Mouse (Mus musculus): ENCODE measurements around the gene Pla2g2f. TPM values are rescaled to one million over a fixed set of nuclear protein-coding genes. Genes with fewer than 3 reads are reported as not detected.

Gene Pla2g2f
- polyA plus RNA-seq, 1 experiment from 2014 or later: 0.06 TPM

DNA sequence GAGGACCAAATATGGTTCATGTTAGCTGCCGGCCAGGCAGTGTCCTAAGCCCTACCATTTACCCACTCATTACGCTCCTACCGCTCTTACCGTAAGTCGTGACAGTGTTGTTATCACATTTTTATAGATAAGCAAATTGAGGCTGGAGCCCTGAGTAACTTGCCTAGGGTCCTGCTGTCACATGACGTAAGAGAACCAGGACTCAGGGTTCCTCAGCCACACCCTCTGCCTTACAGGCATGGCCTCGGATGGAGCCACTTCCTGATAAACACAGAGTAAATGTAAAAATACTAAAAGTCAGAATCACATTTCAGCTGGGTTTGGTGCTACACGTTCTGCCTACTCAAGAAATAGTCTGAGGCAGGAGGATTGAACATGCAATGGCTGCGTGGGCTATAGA, 3.0 kb downstream of the Pla2g2f start:
- Histone ChIP-seq H3K27me3 (replicated peaks) (no peaks in the 10 kb centered on the region), H3K4me2 (no peak overlapping the region), H3K4me3 (no peak overlapping the region), H3K9me3 (no peaks in the 10 kb centered on the region), H3K27ac (no peak overlapping the region), H3K36me3 (replicated peaks) (no peaks in the 10 kb centered on the region), H3K9ac (no peak overlapping the region), H3K4me1 (no peaks in the 10 kb centered on the region; the same call in 1 of the 2 replicates)
- 84% methylated on average over 9 of the region's 9 CpGs for WGBS
- ATAC-seq (replicated peaks): no peak

DNA sequence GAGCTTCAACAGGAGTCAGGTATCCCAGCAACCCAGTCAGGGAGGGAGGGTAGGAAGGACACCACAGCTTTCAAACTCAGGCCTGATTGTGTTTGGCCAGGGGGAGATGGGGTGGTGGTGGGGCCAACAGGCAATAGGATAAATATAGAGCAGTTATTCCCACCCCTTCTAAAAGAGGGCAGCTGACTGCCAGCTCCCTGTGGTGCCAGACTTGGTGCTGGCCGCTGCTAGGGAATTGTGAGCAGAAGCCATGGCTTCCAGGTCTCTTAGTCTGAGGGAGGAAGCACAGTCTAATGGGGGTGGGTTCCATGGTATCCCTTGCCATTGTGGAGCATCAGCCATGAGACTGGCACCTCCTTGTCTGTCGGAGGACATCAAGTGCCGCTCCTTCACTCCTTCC, 3.8 kb downstream of the Pla2g2f start:
- Histone ChIP-seq H3K27ac (no peak overlapping the region), H3K27me3 (replicated peaks) (no peaks in the 10 kb centered on the region), H3K4me2 (no peak overlapping the region), H3K9me3 (no peaks in the 10 kb centered on the region), H3K9ac (no peak overlapping the region), H3K36me3 (replicated peaks) (no peaks in the 10 kb centered on the region), H3K4me3 (no peak overlapping the region), H3K4me1 (no peaks in the 10 kb centered on the region; the same call in 1 of the 2 replicates)
- no peak for ATAC-seq (replicated peaks)
- WGBS: 90% methylated on average over 3 of the region's 3 CpGs

DNA sequence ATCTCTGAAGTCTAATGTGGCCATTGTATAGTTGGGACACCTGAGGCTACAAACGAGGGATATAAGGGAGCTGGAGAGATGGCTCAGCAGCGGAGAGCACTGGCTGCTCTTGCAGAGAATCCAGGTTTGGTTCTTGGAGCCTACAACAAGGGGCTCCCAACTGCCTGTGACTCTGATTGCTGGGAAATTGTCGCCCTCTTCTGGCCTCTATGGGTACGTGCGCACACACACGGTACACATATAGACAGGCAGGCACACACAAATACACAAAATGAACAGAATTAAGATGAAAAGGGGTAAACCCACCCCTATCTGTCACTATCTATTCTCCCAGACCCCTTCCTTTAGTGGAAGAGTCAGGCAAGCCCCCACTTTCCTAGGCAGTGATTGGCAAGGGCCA, 4.8 kb downstream of the Pla2g2f start:
- Histone ChIP-seq H3K9ac (no peak overlapping the region), H3K4me2 (no peak overlapping the region), H3K27ac (no peak overlapping the region), H3K9me3 (no peaks in the 10 kb centered on the region), H3K36me3 (replicated peaks) (no peaks in the 10 kb centered on the region), H3K4me3 (no peak overlapping the region), H3K27me3 (replicated peaks) (no peaks in the 10 kb centered on the region), H3K4me1 (peaks cover 6% of the 10 kb centered on the region; the same call in 1 of the 2 replicates)
- no peak for ATAC-seq (replicated peaks)
- 96% methylated on average over 6 of the region's 6 CpGs for WGBS

DNA sequence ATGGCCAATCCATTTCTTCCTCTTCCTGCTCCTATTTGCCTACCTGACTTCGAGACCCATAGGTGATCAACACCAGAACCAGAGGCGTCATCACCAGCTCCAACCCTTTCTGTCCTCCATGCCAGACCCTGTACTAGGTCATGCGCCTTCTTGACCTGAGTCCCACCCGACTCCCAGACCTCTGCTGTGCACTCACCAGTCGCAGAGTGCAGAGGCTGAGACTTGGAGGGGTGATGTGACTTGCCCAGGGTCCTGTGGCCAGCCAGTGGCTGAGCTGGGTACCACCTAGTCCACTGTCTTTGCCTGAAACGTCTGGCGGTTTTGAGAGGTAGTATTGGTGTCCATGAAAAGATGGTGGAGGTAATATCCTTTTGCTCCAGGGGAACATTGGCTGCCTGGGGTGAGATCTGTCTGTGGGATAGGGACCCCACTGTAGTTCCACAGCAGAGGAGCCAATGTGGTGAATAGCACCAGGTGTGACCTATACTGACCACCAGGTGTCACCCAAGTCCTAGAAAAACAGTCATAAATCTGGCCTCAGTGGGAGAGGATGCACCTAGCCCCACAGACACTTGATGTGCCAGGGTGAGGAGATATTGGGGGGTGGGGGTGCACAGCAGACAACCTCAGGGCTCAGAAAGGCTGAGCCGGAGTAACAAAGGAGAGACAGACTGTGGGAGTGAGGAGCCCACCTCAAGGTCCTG, 8.9 kb downstream of the Pla2g2f start:
- Histone ChIP-seq H3K27ac (no peak overlapping the region), H3K9ac (no peak overlapping the region), H3K4me1 (peaks cover 6% of the 10 kb centered on the region; the same call in 1 of the 2 replicates), H3K4me2 (no peak overlapping the region), H3K9me3 (no peaks in the 10 kb centered on the region), H3K27me3 (replicated peaks) (0 out of 2 replicates have a peak, but pooled peaks cover 3% of the 10 kb centered on the region), H3K4me3 (no peak overlapping the region), H3K36me3 (replicated peaks) (no peaks in the 10 kb centered on the region)
- 56% methylated on average over 8 of the region's 8 CpGs for WGBS
- ATAC-seq (replicated peaks): peak; percentile 69

DNA sequence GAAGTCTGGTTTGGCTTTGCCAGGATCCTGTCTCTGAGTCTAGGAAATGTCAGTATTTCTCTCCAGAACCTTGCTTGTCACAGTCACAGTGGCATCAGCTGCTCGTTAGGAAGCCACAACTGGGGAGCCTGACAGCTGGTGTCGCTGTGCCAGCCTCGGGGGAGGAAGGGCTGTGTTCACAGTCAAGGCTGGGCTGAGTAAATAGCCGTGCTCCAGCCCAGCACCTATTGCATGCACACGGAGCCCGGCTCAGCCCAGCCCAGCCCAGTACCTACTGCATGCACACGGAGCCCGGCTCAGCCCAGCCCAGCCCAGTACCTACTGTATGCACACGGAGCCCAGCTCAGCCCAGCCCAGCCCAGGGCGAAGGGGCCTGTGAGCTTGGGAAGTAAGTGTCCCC, 9.6 kb downstream of the Pla2g2f start:
- Histone ChIP-seq H3K36me3 (replicated peaks) (no peaks in the 10 kb centered on the region), H3K9me3 (no peaks in the 10 kb centered on the region), H3K27me3 (replicated peaks) (0 out of 2 replicates have a peak, but pooled peaks cover 3% of the 10 kb centered on the region), H3K9ac (no peak overlapping the region), H3K27ac (no peak overlapping the region), H3K4me3 (no peak overlapping the region), H3K4me2 (no peak overlapping the region), H3K4me1 (peaks cover 6% of the 10 kb centered on the region; the same call in 1 of the 2 replicates)
- ATAC-seq (replicated peaks): peak; percentile 79
- WGBS: 53% methylated on average over 10 of the region's 10 CpGs

DNA sequence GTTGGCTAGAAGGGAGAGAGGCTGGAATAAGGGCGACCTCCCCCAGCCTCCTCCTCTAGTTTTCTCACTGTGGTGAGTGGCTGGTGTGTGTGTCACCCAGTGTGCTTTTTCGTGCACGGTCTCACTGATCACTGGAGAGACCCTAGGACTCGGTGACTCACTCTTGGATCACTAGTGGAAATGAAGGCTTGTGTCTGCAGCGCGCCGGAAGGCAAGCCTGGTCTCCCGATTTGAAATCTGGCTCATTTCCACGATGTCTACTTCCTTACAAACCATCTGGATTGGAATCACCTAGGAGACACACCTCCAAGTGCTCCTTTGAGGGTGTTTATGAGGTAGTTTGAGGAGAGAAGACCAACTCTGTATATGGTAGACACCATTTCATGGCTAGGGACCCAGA, 10.6 kb downstream of the Pla2g2f start:
- WGBS: 93% methylated on average over 9 of the region's 9 CpGs
- Histone ChIP-seq H3K27ac (no peak overlapping the region), H3K9ac (no peak overlapping the region), H3K36me3 (replicated peaks) (no peaks in the 10 kb centered on the region), H3K4me1 (peaks cover 6% of the 10 kb centered on the region; the same call in 1 of the 2 replicates), H3K4me3 (no peak overlapping the region), H3K4me2 (no peak overlapping the region), H3K9me3 (no peaks in the 10 kb centered on the region), H3K27me3 (replicated peaks) (0 out of 2 replicates have a peak, but pooled peaks cover 3% of the 10 kb centered on the region)
- no peak for ATAC-seq (replicated peaks)

DNA sequence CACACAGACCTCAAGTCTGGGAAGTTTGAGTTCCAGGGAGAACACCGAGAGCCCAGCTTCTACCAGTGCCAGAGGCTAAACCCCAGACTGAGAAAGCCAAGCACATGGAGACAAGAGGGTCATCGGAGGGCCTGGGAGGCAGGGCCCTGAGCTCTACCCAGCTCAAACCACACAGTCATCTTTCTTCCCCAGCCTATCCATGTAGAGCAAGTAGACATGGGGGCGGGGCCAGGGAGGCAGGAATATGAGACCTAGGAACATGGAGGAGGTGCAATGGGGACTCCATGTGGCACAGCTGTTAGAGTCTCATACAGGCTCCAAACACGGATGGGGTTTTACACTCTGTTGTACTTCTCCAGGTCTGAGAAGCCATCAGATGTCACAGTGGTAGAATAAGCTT, 11.5 kb downstream of the Pla2g2f start:
- no peak overlapping the region for H3K9ac ChIP-seq
- H3K4me3 ChIP-seq: no peak overlapping the region
- peaks cover 6% of the 10 kb centered on the region; the same call in 1 of the 2 replicates for H3K4me1 ChIP-seq
- no peaks in the 10 kb centered on the region for H3K36me3 ChIP-seq (replicated peaks)
- ATAC-seq (replicated peaks): no peak
- H3K27ac ChIP-seq: no peak overlapping the region
- H3K4me2 ChIP-seq: no peak overlapping the region
- WGBS: 76% methylated on average over 4 of the region's 4 CpGs
- H3K27me3 ChIP-seq (replicated peaks): 0 out of 2 replicates have a peak, but pooled peaks cover 3% of the 10 kb centered on the region
- H3K9me3 ChIP-seq: no peaks in the 10 kb centered on the region

DNA sequence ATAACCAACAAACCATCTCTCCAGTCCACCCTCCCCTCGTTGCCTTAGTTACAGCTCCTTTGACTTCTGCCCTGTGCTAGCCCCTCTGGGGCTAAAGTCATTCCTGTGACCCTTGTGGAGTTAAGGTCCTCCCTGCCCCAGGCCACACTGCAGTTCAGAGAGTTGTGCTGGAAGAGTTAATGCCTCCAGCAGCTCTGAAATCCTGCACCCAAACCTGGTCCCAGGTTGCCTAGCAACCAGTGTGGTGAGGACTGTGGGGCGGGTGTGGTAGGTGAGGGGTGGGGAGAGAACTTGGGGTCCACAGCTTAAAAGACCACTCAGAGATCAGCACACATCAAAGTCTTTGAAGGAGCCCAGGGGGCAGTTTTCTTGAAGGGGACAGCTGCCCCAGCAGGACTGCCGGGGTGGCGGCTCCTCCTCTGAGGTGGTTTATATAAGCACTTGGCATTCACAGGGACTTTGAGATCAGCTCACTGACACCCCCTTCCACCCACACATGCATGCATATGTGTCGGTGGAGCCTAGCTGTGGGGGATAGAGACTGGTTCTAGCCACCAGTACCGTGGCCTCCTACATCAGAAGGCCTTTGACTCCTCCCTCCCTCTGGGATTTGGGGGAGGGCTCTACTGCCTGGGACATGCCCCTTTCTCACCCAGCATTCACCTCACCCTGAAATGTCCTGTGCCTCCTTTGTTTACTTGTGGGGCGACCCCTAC, 18.1 kb downstream of the Pla2g2f start:
- H3K36me3 ChIP-seq (replicated peaks): no peaks in the 10 kb centered on the region
- WGBS: 14% methylated on average over 7 of the region's 7 CpGs
- no peak overlapping the region for H3K4me2 ChIP-seq
- H3K4me1 ChIP-seq: peaks cover 13% of the 10 kb centered on the region
- no peak overlapping the region for H3K9ac ChIP-seq
- H3K9me3 ChIP-seq: no peaks in the 10 kb centered on the region
- H3K4me3 ChIP-seq: no peak overlapping the region
- 0 out of 2 replicates have a peak, but pooled peaks have one; percentile 52 for ATAC-seq (replicated peaks)
- 0 out of 2 replicates have a peak, but pooled peaks cover 2% of the 10 kb centered on the region for H3K27me3 ChIP-seq (replicated peaks)
- 0 out of 2 replicates have a peak overlapping the region, but pooled peaks have one; percentile 20 for H3K27ac ChIP-seq

DNA sequence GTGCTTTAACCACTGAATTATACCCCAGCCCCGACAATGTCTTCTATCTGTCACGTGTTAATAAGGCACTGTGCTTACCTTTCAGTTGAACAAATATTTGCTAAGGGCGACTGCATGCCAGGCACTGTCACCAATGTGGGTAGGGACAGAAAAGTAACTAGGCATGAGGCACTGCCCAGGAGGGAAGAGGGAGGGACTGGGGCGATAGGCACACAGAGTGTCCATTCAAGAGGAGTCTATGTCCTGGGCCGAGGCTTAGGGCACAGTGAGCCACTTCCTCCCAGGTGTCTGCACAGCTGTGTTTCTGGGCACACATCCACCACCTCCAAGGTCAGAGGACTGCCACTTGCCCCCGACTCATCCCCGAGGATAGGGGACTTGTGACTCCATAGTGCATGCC, 20.4 kb downstream of the Pla2g2f start, which contains the start of gene Ubxn10:
Ubxn10 (minus strand) TSS at position 137 of the 400 bp plus-strand sequence.
- H3K27me3 ChIP-seq (replicated peaks): no peaks in the 10 kb centered on the region
- no peak within 1 kb of the TSS for H3K4me2 ChIP-seq
- no peaks in the 10 kb centered on the region for H3K36me3 ChIP-seq (replicated peaks)
- H3K9ac ChIP-seq: no peak within 1 kb of the TSS
- no peak within 1 kb of the TSS for H3K4me3 ChIP-seq
- WGBS: 62% methylated on average over 7 of the region's 7 CpGs
- no peaks in the 10 kb centered on the region for H3K9me3 ChIP-seq
- peaks cover 13% of the 10 kb centered on the region for H3K4me1 ChIP-seq
- ATAC-seq (replicated peaks): no peak
- no peak within 1 kb of the TSS for H3K27ac ChIP-seq

DNA sequence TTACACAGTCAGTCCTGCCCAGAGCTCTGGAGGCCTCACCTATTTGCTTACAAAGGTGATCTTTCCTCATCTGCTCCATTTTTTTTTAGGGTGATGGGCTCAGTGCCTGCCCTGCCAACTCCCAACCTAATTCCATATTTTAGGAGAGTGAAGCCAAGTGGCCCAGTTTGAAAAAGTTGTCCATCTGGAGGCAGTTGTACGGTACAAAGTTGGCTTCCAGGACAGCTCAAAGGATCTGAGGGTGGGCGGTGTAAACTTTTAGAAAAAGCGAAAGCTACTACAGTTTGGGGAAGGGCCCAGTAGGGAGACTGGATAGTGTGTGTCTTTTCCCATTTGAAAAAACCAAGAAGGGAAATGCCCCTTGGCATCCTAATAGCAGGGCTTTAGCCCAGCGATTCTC, 22.6 kb downstream of the Pla2g2f start:
- H3K4me3 ChIP-seq: no peak overlapping the region
- no peaks in the 10 kb centered on the region for H3K9me3 ChIP-seq
- no peak overlapping the region for H3K9ac ChIP-seq
- no peaks in the 10 kb centered on the region for H3K27me3 ChIP-seq (replicated peaks)
- no peak for ATAC-seq (replicated peaks)
- no peak overlapping the region for H3K27ac ChIP-seq
- WGBS: 96% methylated on average over 4 of the region's 4 CpGs
- H3K4me2 ChIP-seq: no peak overlapping the region
- H3K4me1 ChIP-seq: peaks cover 13% of the 10 kb centered on the region
- H3K36me3 ChIP-seq (replicated peaks): no peaks in the 10 kb centered on the region

DNA sequence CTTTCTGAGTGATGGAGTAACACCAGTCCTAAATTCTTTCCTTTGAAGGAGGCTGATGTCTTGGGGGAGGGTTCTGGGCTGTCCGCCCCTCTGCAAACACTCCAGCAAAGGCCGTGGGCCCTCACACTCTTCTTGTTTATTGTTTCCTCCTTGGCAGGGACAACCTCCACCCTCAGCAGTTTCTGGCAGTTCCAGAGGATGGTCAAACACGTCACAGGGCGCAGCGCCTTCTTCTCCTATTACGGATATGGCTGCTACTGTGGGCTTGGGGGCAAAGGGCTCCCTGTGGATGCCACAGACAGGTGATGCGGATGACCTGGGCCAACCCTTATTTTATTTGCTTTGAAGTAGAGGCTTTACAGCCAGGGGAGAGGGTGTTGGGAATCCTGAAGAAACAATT, 23.3 kb downstream of the Pla2g2f start:
- no peak for ATAC-seq (replicated peaks)
- whole genome bisulfite sequencing: 78% methylated on average over 7 of the region's 7 CpGs
- no peak overlapping the region for H3K4me3 ChIP-seq
- no peak overlapping the region for H3K4me2 ChIP-seq
- no peaks in the 10 kb centered on the region for H3K36me3 ChIP-seq (replicated peaks)
- H3K9me3 ChIP-seq: no peaks in the 10 kb centered on the region
- H3K4me1 ChIP-seq: peaks cover 13% of the 10 kb centered on the region
- no peak overlapping the region for H3K27ac ChIP-seq
- no peaks in the 10 kb centered on the region for H3K27me3 ChIP-seq (replicated peaks)
- H3K9ac ChIP-seq: no peak overlapping the region

DNA sequence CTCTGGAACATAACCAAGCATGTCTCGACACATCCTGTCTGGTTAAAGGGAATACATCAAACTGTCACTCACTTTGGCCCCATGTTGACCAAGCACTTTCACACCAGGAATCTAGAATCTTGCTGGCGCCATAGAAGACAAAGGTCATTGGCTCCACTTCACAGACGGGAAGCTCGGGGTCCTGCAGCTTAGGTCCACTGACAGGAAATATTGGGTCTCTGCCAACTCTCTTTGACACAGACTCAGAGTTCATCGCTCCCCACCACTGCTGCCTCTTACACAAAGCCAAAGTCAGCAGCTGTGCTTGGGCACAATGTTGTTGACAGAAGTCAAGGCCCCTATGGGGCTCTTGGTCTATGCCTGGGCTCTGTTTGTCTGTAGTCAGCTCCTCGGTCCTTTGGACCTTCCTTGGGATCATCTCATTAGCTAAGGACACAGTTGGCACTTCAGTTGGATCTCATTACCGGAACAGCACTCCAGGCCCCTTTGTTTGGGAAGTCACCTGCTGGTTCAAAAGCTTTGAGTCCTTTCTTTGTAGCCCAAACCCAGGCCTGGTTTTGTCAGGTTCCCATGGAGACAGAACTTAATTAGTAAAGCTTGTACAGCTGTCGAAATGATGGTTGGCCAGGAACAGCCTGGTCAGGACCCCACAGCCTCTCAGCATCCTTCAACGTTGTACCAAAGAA, 28.3 kb downstream of the Pla2g2f start:
- Histone ChIP-seq H3K27ac (no peak overlapping the region), H3K9me3 (no peaks in the 10 kb centered on the region), H3K4me3 (no peak overlapping the region), H3K9ac (no peak overlapping the region), H3K4me1 (peaks cover 22% of the 10 kb centered on the region), H3K36me3 (replicated peaks) (no peaks in the 10 kb centered on the region), H3K27me3 (replicated peaks) (no peaks in the 10 kb centered on the region), H3K4me2 (no peak overlapping the region)
- WGBS: 23% methylated on average over 9 of the region's 9 CpGs
- ATAC-seq (replicated peaks): 0 out of 2 replicates have a peak, but pooled peaks have one; percentile 35

Measured in midbrain, embryonic 15.5 days (tissue).